Mouse (Mus musculus): Measurements from ENCODE around the gene Pheta2. TPM values are rescaled to one million over a fixed set of nuclear protein-coding genes. Genes with fewer than 3 reads are reported as not detected.
"Not testable (repeated sequence)": the region's sequence is repeated elsewhere in the genome, so short reads cannot be mapped to it uniquely, and the experiment has no call there.

The Pheta2 gene
- total RNA-seq, 2 experiments from 2014 or later, result 22.7 to 79.0 TPM

GRCm38 (mm10) chr15:82361459-82362018 is 22.8 kb downstream of the Pheta2 start:
- ATAC-seq (replicated peaks; ENCODE audit: low FRiP score, poor library complexity, severe bottlenecking), result no peak

GRCm38 (mm10) chr15:82362234-82362633 is 23.5 kb downstream of the Pheta2 start:
- ATAC-seq (replicated peaks; ENCODE audit: low FRiP score, poor library complexity, severe bottlenecking), result no peak

GRCm38 (mm10) chr15:82363801-82364200 is 25.1 kb downstream of the Pheta2 start:
- not testable (repeated sequence) for ATAC-seq (replicated peaks; ENCODE audit: low FRiP score, poor library complexity, severe bottlenecking)

- ATAC-seq (replicated peaks; ENCODE audit: low FRiP score, poor library complexity, severe bottlenecking), result not testable (repeated sequence)
These were observed 25.8 kb downstream of the Pheta2 start for GRCm38 (mm10) chr15:82364561-82364960.

GRCm38 (mm10) chr15:82368146-82368545 is 29.4 kb downstream of the Pheta2 start:
- ATAC-seq (replicated peaks; ENCODE audit: low FRiP score, poor library complexity, severe bottlenecking), result no peak

- ATAC-seq (replicated peaks; ENCODE audit: low FRiP score, poor library complexity, severe bottlenecking), result no peak
These were observed 30.1 kb downstream of the Pheta2 start for GRCm38 (mm10) chr15:82368851-82369250.

- ATAC-seq (replicated peaks; ENCODE audit: low FRiP score, poor library complexity, severe bottlenecking), result no peak
These were observed 33.7 kb downstream of the Pheta2 start for GRCm38 (mm10) chr15:82372446-82372845.

GRCm38 (mm10) chr15:82372991-82373390 is 34.2 kb downstream of the Pheta2 start:
- no peak for ATAC-seq (replicated peaks; ENCODE audit: low FRiP score, poor library complexity, severe bottlenecking)

GRCm38 (mm10) chr15:82374437-82374836 is 35.7 kb downstream of the Pheta2 start:
- no peak for ATAC-seq (replicated peaks; ENCODE audit: low FRiP score, poor library complexity, severe bottlenecking)

- no peak for ATAC-seq (replicated peaks; ENCODE audit: low FRiP score, poor library complexity, severe bottlenecking)
These were observed 37.1 kb downstream of the Pheta2 start for GRCm38 (mm10) chr15:82375855-82376254.

GRCm38 (mm10) chr15:82376393-82377138 is 37.8 kb downstream of the Pheta2 start:
- no peak for ATAC-seq (replicated peaks; ENCODE audit: low FRiP score, poor library complexity, severe bottlenecking)

GRCm38 (mm10) chr15:82377701-82378100 is 39.0 kb downstream of the Pheta2 start:
- no peak for ATAC-seq (replicated peaks; ENCODE audit: low FRiP score, poor library complexity, severe bottlenecking)

- ATAC-seq (replicated peaks; ENCODE audit: low FRiP score, poor library complexity, severe bottlenecking), result no peak
These were observed 39.8 kb downstream of the Pheta2 start for GRCm38 (mm10) chr15:82378261-82379180.

GRCm38 (mm10) chr15:82379511-82379870 is 40.7 kb downstream of the Pheta2 start:
- no peak for ATAC-seq (replicated peaks; ENCODE audit: low FRiP score, poor library complexity, severe bottlenecking)

GRCm38 (mm10) chr15:82379871-82380713 is 41.4 kb downstream of the Pheta2 start, which contains the start of gene Cyp2d22:
Gene Cyp2d22, minus strand, starts transcription at chr15:82380260.
- ATAC-seq (replicated peaks; ENCODE audit: low FRiP score, poor library complexity, severe bottlenecking), result no peak

GRCm38 (mm10) chr15:82380714-82381062 is 41.9 kb downstream of the Pheta2 start:
- ATAC-seq (replicated peaks; ENCODE audit: low FRiP score, poor library complexity, severe bottlenecking), result no peak

- ATAC-seq (replicated peaks; ENCODE audit: low FRiP score, poor library complexity, severe bottlenecking), result no peak
These were observed 43.7 kb downstream of the Pheta2 start for GRCm38 (mm10) chr15:82382441-82382840.

- ATAC-seq (replicated peaks; ENCODE audit: low FRiP score, poor library complexity, severe bottlenecking), result no peak
These were observed 47.0 kb downstream of the Pheta2 start for GRCm38 (mm10) chr15:82385729-82386128.

- ATAC-seq (replicated peaks; ENCODE audit: low FRiP score, poor library complexity, severe bottlenecking), result not testable (repeated sequence)
These were observed 51.2 kb downstream of the Pheta2 start for GRCm38 (mm10) chr15:82389916-82390315.

- not testable (repeated sequence) for ATAC-seq (replicated peaks; ENCODE audit: low FRiP score, poor library complexity, severe bottlenecking)
These were observed 55.2 kb downstream of the Pheta2 start, which contains the start of gene Cyp2d11 for GRCm38 (mm10) chr15:82393922-82394321. Gene Cyp2d11, minus strand, starts transcription at chr15:82394022.

Data from erythroblast, adult 5-6 weeks (primary cell).